Mouse (Mus musculus): ENCODE data around the gene Pknox1. TPM values are rescaled to one million over a fixed set of nuclear protein-coding genes. Genes with fewer than 3 reads are reported as not detected.
"Not testable (repeated sequence)": the region's sequence is repeated elsewhere in the genome, so short reads cannot be mapped to it uniquely, and the experiment has no call there.

Gene Pknox1
- polyA plus RNA-seq, 1 experiment from 2014 or later = 32.2 TPM

DNA sequence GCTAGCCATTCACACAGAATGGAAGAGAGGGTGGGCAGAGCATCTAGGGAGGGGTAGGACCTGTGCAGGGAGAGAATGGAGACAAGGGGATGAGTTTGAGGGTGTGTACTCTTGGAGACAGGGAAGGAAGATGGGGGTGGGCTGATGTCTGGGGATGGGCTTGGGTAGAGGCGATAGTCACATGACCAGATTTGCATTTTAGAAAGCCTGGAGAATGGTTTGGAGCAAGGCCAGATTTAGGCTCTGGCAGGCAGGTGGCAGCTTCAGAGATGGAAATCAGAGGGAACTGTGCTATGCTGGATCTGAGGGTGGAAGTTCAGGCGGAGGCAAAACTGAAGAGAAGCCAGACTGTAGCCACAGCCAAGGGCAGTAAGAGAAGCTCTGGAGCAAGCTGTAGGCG is 15.8 kb downstream of the Pknox1 start:
- no peak for ATAC-seq (ENCODE audit: insufficient number of reproducible peaks, low FRiP score, low TSS enrichment, low read depth)
- H3K27me3 ChIP-seq = no peaks in the 10 kb centered on the region
- WGBS = 57% methylated on average over 3 of the region's 3 CpGs
- peaks cover 25% of the 10 kb centered on the region for H3K4me1 ChIP-seq
- no peak overlapping the region for H3K27ac ChIP-seq
- H3K36me3 ChIP-seq = peaks cover 8% of the 10 kb centered on the region; the same call in 1 of the 2 replicates
- H3K9ac ChIP-seq = no peak overlapping the region
- no peak overlapping the region for H3K4me2 ChIP-seq
- H3K4me3 ChIP-seq = no peak overlapping the region
- H3K9me3 ChIP-seq = no peaks in the 10 kb centered on the region

DNA sequence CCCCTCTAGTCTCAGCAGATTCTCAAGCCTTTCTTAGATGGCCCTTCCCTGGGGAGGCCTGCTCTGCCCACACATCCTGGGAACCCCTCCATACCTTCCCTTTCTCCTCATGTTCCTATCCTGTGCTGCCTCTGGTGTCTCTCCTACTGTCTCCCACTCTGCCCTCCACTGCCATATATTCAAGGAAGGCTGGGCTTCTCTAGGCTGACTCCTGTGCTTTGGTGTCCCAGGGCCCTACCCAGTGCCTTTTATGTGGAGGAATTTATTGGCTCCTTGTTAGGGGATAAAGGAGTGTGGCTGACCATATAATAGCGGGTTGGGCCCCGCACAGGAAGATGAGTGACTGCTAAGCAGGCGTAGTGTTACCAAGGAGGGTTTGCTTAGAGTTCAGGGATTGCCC is 18.7 kb downstream of the Pknox1 start:
- peaks cover 10% of the 10 kb centered on the region for H3K36me3 ChIP-seq
- H3K9ac ChIP-seq = no peak overlapping the region
- H3K27me3 ChIP-seq = no peaks in the 10 kb centered on the region
- no peak overlapping the region for H3K27ac ChIP-seq
- no peaks in the 10 kb centered on the region for H3K9me3 ChIP-seq
- 25% methylated on average over 3 of the region's 3 CpGs for WGBS
- peaks cover 25% of the 10 kb centered on the region for H3K4me1 ChIP-seq
- no peak for ATAC-seq (ENCODE audit: insufficient number of reproducible peaks, low FRiP score, low TSS enrichment, low read depth)
- no peak overlapping the region for H3K4me3 ChIP-seq
- no peak overlapping the region for H3K4me2 ChIP-seq

DNA sequence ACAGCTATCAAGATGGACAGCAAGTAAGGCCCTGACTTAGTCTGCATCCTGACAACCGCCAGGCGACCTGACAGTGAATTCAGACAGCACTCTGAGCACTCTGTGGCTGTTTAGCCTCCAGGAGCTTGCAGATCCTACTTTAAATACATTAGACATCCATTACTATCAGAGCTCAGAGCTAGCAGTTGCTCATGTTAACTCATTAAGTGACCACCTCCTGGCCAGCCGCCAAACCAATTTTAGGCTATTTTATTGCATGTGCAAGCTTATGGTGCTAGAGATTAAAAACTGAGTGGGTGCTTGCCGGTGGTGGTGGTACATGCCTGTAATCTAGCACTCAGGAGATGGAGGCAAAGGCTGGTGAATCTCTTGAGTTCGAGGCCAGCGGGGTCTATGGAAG is 19.2 kb downstream of the Pknox1 start:
- ATAC-seq (ENCODE audit: insufficient number of reproducible peaks, low FRiP score, low TSS enrichment, low read depth) = no peak
- peaks cover 25% of the 10 kb centered on the region for H3K4me1 ChIP-seq

DNA sequence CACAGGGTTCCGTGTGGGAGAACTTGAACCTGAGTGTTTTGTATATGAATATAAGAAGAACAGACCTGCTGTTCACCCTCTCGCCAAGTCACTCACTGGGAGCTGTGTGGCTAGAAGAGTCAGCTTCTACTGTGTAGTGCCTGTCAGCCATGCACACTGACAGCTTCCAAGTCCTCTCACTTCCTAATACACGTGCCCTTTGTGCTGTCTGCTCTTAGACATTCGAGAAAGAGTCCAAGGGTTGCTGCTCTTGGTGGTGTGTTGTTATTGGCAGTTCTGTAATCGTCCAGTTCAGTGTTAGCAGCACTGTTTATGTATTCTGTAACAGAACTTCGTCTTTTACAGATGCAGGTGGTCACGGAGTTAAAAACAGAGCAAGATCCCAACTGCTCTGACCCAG is 23.6 kb downstream of the Pknox1 start:
- Histone ChIP-seq H3K4me3 (no peak overlapping the region), H3K27ac (no peak overlapping the region), H3K4me1 (peaks cover 3% of the 10 kb centered on the region), H3K9ac (no peak overlapping the region), H3K9me3 (no peaks in the 10 kb centered on the region), H3K36me3 (peaks cover 43% of the 10 kb centered on the region), H3K27me3 (no peaks in the 10 kb centered on the region), H3K4me2 (no peak overlapping the region)
- WGBS = 83% methylated on average over 7 of the region's 7 CpGs
- ATAC-seq (ENCODE audit: insufficient number of reproducible peaks, low FRiP score, low TSS enrichment, low read depth) = no peak

More for the DNA sequence above, 19.2 kb downstream of the Pknox1 start:
- Histone ChIP-seq H3K36me3 (peaks cover 16% of the 10 kb centered on the region), H3K27ac (no peak overlapping the region), H3K9me3 (no peaks in the 10 kb centered on the region), H3K4me2 (no peak overlapping the region), H3K9ac (no peak overlapping the region), H3K27me3 (no peaks in the 10 kb centered on the region), H3K4me3 (no peak overlapping the region)
- 73% methylated on average over 6 of the region's 6 CpGs for WGBS

DNA sequence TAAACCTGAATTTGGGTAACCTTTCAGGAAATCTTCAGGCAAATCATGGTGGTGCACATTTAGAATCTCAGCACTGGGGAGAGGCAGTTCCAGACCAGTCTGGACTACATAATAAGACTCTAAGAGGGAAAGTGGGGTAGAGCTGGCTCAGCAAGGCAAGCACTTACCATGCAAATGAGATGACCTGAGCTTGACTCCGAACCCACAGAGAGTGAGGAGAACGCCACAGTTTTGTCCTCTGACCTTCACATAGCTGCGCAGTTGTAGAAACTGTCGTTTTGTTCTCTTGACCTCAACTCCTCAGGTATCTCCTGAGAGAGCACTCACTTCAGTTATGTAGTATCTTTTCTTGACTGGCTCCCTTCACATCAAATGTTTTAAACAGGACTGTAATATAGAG is 24.2 kb downstream of the Pknox1 start:
- no peak overlapping the region for H3K9ac ChIP-seq
- 91% methylated on average over 4 of the region's 4 CpGs for WGBS
- no peak for ATAC-seq (ENCODE audit: insufficient number of reproducible peaks, low FRiP score, low TSS enrichment, low read depth)

DNA sequence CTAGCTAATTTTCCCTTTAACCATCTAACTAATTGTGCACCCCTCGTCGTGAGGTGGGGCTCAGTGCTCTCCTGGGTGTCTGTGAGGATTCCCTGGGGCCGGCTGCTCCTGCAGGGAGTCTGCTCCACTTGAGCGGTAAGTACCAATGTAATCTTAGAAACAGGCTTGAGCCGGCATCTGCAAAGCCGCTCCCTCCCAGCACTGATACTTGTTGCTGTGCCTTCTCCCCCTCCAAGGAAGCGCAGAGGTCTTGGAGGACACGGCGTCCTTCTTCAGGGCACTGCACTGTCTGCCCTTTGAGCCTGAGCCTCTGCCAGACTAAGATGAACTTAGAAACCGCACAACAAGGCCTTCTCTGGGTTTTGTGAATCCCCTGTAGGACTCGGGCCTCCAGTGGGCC is 26.3 kb downstream of the Pknox1 start:
- H3K27ac ChIP-seq = no peak overlapping the region
- no peaks in the 10 kb centered on the region for H3K4me1 ChIP-seq
- no peaks in the 10 kb centered on the region for H3K27me3 ChIP-seq
- no peak overlapping the region for H3K9ac ChIP-seq
- H3K9me3 ChIP-seq = no peaks in the 10 kb centered on the region
- 85% methylated on average over 11 of the region's 11 CpGs for WGBS
- no peak overlapping the region for H3K4me2 ChIP-seq
- peaks cover 55% of the 10 kb centered on the region for H3K36me3 ChIP-seq
- no peak for ATAC-seq (ENCODE audit: insufficient number of reproducible peaks, low FRiP score, low TSS enrichment, low read depth)
- no peak overlapping the region for H3K4me3 ChIP-seq

More for the DNA sequence above, 24.2 kb downstream of the Pknox1 start:
- H3K4me3 ChIP-seq = no peak overlapping the region
- H3K9me3 ChIP-seq = no peaks in the 10 kb centered on the region
- H3K27ac ChIP-seq = no peak overlapping the region
- H3K36me3 ChIP-seq = peaks cover 46% of the 10 kb centered on the region
- H3K27me3 ChIP-seq = no peaks in the 10 kb centered on the region
- no peak overlapping the region for H3K4me2 ChIP-seq
- H3K4me1 ChIP-seq = no peaks in the 10 kb centered on the region

DNA sequence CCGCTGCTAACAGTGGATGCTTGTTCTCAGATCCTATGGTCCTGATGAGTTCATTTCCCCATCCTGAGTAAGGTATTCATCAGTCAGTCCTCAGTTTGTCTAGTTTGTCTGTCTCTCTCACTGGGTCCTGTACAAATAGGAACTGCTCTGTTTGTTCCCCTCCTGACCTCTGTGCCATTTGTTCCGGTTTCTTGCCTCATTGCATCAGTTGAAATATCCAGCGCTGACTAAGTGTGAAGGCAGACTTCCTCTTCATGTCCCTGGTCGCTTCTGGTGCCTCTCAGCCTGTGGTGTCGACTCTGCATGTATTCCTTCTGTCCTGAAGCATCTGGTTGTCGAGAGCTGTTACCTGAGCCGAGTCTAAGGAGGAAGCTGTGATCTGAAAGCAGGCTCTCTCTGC is 30.1 kb downstream of the Pknox1 start:
- Histone ChIP-seq H3K4me1 (no peaks in the 10 kb centered on the region), H3K9ac (no peak overlapping the region), H3K9me3 (no peaks in the 10 kb centered on the region), H3K27me3 (no peaks in the 10 kb centered on the region), H3K36me3 (peaks cover 74% of the 10 kb centered on the region), H3K4me3 (no peak overlapping the region), H3K4me2 (no peak overlapping the region), H3K27ac (no peak overlapping the region)
- 82% methylated on average over 7 of the region's 7 CpGs for WGBS
- no peak for ATAC-seq (ENCODE audit: insufficient number of reproducible peaks, low FRiP score, low TSS enrichment, low read depth)

DNA sequence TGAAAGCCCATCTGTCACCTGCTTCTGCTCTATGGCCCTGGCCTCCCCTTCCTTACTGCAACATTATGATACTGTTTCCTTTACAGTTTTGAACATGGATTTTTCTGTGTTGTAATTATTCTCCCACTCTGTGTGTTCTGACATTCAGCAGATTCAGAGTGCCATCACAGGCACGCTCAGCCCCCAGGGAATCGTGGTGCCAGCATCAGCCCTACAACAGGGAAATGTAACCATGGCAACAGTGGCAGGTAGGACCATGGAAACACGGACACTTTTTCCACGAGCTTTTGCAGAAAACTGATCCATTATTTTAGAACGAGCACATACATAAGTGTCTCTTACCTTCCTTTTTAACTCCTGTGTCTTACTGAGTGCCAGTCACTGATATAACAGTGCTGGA is 30.5 kb downstream of the Pknox1 start:
- H3K27ac ChIP-seq = no peak overlapping the region
- H3K9ac ChIP-seq = no peak overlapping the region
- H3K27me3 ChIP-seq = no peaks in the 10 kb centered on the region
- H3K36me3 ChIP-seq = peaks cover 78% of the 10 kb centered on the region
- H3K9me3 ChIP-seq = no peaks in the 10 kb centered on the region
- H3K4me3 ChIP-seq = no peak overlapping the region
- no peaks in the 10 kb centered on the region for H3K4me1 ChIP-seq
- no peak for ATAC-seq (ENCODE audit: insufficient number of reproducible peaks, low FRiP score, low TSS enrichment, low read depth)
- WGBS = 86% methylated on average over 5 of the region's 5 CpGs
- H3K4me2 ChIP-seq = no peak overlapping the region

DNA sequence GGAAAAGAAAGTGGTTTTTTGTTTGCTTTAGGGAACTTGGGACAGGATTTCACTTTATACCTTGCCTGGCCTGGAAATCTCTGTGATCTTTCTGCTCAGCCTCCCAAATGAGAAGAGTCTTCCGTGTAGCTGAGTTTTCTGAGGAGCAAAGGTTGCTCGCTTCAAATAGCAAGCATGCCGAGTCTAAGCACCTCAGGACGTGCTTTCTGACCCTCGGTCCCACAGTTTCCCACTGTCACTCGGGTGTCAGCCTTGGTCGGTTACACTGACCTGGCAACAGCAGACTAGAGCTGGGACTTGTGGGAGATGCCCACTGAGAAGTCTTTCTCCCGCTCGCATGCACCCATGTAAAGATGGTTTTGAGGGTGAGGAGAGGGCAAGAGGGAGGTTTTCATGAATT is 33.4 kb downstream of the Pknox1 start:
- H3K4me1 ChIP-seq = no peaks in the 10 kb centered on the region
- no peak overlapping the region for H3K4me3 ChIP-seq
- no peaks in the 10 kb centered on the region for H3K27me3 ChIP-seq
- H3K4me2 ChIP-seq = no peak overlapping the region
- H3K27ac ChIP-seq = no peak overlapping the region
- no peak overlapping the region for H3K9ac ChIP-seq
- WGBS = 90% methylated on average over 9 of the region's 9 CpGs
- no peak for ATAC-seq (ENCODE audit: insufficient number of reproducible peaks, low FRiP score, low TSS enrichment, low read depth)
- peaks cover 81% of the 10 kb centered on the region for H3K36me3 ChIP-seq
- no peaks in the 10 kb centered on the region for H3K9me3 ChIP-seq

DNA sequence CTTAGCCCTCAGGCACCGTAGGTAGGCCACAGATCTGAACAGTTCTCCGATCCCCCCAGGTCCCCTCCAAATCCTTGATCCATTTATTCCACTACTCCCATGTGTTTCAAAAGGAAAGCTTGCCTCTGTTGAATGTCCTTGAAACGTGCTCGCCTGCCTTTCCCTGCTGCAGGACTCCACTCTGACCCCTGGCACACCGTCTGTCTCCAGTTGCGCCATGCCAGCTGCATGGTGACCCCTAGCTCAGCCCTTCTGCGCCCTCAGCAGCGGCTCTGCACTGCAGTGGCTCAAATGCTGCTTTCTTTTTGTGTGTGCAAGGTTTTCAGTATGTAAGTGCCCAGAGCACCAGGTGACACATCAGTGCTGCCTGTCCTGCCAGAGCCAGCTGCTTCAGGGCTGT is 34.1 kb downstream of the Pknox1 start:
- Histone ChIP-seq H3K9ac (no peak overlapping the region), H3K27me3 (no peaks in the 10 kb centered on the region), H3K4me2 (no peak overlapping the region), H3K27ac (no peak overlapping the region), H3K9me3 (no peaks in the 10 kb centered on the region), H3K4me1 (no peaks in the 10 kb centered on the region), H3K36me3 (peaks cover 84% of the 10 kb centered on the region), H3K4me3 (no peak overlapping the region)
- ATAC-seq (ENCODE audit: insufficient number of reproducible peaks, low FRiP score, low TSS enrichment, low read depth) = no peak
- 92% methylated on average over 8 of the region's 8 CpGs for WGBS

DNA sequence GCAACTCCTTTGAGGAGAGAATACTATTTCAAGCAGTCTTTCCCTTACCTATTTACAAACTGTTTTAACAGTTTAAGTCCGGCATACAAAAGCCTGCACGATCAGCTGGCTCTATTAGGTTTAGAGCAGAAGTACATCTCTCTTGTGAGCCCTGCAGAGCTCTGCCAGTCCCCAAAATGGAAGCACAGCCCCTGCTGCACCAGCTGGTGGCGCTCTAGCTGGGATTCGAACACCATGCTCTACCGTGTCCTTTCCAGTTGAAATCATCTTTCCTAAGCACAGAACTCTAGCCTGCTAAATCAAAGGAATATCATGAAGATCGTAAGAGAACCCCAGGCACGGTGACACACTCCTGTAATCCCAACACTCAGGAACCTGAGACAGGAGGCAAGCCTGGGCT is 41.9 kb downstream of the Pknox1 start:
- Histone ChIP-seq H3K27ac (no peak overlapping the region), H3K9ac (no peak overlapping the region), H3K27me3 (no peaks in the 10 kb centered on the region), H3K4me1 (no peaks in the 10 kb centered on the region), H3K4me2 (no peak overlapping the region), H3K4me3 (no peak overlapping the region), H3K9me3 (no peaks in the 10 kb centered on the region), H3K36me3 (peaks cover 52% of the 10 kb centered on the region)
- 84% methylated on average over 7 of the region's 7 CpGs for WGBS
- no peak for ATAC-seq (ENCODE audit: insufficient number of reproducible peaks, low FRiP score, low TSS enrichment, low read depth)

DNA sequence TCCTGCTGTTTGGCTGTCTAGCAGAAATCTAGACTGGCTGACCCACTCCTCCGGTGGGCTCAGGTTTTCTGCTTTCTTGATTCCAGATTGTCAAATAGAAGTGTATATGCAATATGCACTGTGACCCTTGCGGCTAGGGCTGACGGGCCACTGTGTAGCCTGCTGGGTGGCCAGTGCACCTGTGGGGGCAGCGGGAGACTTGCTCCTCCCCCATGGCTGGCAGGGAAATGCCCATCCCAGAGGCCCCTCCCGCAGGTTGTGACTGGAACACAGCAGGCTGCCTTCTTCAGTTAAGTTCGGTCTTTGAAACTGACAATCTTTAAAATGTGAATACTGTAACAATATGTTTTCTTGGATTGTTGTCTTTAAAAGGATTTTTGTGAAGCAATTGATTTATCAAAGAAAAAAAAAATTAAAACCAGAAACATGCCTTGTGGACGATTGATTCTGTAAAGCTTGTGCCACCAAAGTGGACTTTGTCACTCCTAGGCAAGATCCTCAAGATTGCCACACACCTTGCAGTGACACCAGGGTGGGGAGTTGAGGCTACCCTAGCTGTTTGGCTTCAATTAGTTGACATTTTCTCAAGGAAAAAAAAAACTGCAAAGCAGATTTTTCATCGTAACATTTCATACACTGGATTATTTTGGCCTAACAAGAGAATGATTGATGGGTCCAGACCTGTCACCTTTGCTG is 42.9 kb downstream of the Pknox1 start:
- peaks cover 44% of the 10 kb centered on the region for H3K36me3 ChIP-seq
- no peaks in the 10 kb centered on the region for H3K9me3 ChIP-seq
- H3K4me1 ChIP-seq = no peaks in the 10 kb centered on the region
- H3K9ac ChIP-seq = no peak overlapping the region
- H3K27ac ChIP-seq = no peak overlapping the region
- WGBS = 79% methylated on average over 8 of the region's 8 CpGs
- H3K4me3 ChIP-seq = no peak overlapping the region
- ATAC-seq (ENCODE audit: insufficient number of reproducible peaks, low FRiP score, low TSS enrichment, low read depth) = no peak
- no peaks in the 10 kb centered on the region for H3K27me3 ChIP-seq
- H3K4me2 ChIP-seq = no peak overlapping the region

DNA sequence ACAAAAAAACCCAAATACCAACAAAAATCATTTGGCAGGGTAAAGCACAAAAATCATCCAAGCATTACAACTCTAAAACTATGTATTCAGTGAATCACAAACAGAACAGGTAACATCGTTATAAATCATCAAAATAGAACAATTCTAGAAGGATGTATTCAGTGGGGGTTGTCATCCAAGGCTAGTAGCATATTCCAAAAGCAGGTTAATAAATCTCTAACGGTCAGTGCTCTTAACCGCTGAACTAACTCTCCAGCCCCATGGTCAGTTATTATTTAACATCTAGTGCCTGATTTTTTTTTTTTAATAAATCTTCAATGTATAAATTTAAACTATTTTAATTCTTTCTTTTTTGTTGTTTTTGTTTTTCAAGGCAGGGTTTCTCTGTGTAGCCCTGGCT is 44.6 kb downstream of the Pknox1 start:
- not testable (repeated sequence) for H3K27ac ChIP-seq; H3K9ac ChIP-seq; H3K9me3 ChIP-seq; H3K27me3 ChIP-seq; H3K4me3 ChIP-seq; ATAC-seq (ENCODE audit: insufficient number of reproducible peaks, low FRiP score, low TSS enrichment, low read depth); H3K4me1 ChIP-seq; H3K4me2 ChIP-seq
- H3K36me3 ChIP-seq = peaks cover 26% of the 10 kb centered on the region
- WGBS = 96% methylated on average over 3 of the region's 3 CpGs
